Mouse (Mus musculus) liver, embryonic 15.5 days (tissue): Measurements from ENCODE around the gene Phactr1. TPM values are rescaled to one million over a fixed set of nuclear protein-coding genes. Genes with fewer than 3 reads are reported as not detected.
A peak's percentile ranks its signal among the peaks of the same experiment; 100 is the strongest.

Experiments used
- ATAC-seq: fragments of 200-750 bp; cut with Nextera tagmentation; 2 replicates; pipeline ENCODE4 v1.8.0; 2017; ENCODE audit warnings: moderate number of reproducible peaks, mild to moderate bottlenecking, moderate library complexity; ENCODE audit not compliant: insufficient read depth
- H3K27ac ChIP-seq: fragments of 300-500 bp; sonication (generic); replicated peaks from 2 replicates; pipeline ENCODE4 v1.5.1; 2015; ENCODE audit warnings: mild to moderate bottlenecking, inconsistent platforms
- H3K27me3 ChIP-seq: fragments of 300-500 bp; sonication (generic); 2 replicates; pipeline ENCODE4 v1.6.1; 2015; ENCODE audit warnings: mild to moderate bottlenecking, inconsistent platforms
- H3K36me3 ChIP-seq: fragments of 300-500 bp; sonication (generic); replicated peaks from 2 replicates; pipeline ENCODE4 v1.6.1; 2015; ENCODE audit warnings: moderate library complexity, mild to moderate bottlenecking, inconsistent platforms
- H3K4me1 ChIP-seq: fragments of 300-500 bp; sonication (generic); replicated peaks from 2 replicates; pipeline ENCODE4 v1.6.1; 2015; ENCODE audit warnings: inconsistent platforms
- H3K4me2 ChIP-seq: fragments of 300-500 bp; sonication (generic); 2 replicates; pipeline ENCODE4 v1.6.1; 2015; ENCODE audit warnings: moderate library complexity, mild to moderate bottlenecking, inconsistent platforms
- H3K4me3 ChIP-seq: fragments of 300-500 bp; sonication (generic); replicated peaks from 2 replicates; pipeline ENCODE4 v1.5.1; 2015; ENCODE audit warnings: mild to moderate bottlenecking, inconsistent platforms
- H3K9ac ChIP-seq: fragments of 300-500 bp; sonication (generic); 2 replicates; pipeline ENCODE4 v1.6.1; 2015; ENCODE audit warnings: moderate library complexity, mild to moderate bottlenecking, inconsistent platforms
- H3K9me3 ChIP-seq: fragments of 300-500 bp; sonication (generic); replicated peaks from 2 replicates; pipeline ENCODE4 v1.6.1; 2016; ENCODE audit warnings: inconsistent platforms
- WGBS: fragments of 180-500 bp; shearing (Covaris S2); methylation state at CpG from one replicate; pipeline ENCODE4 v1.1.7; 2015; ENCODE audit warnings: mixed read lengths; ENCODE audit not compliant: insufficient replicate concordance; 5-methylcytosine and 5-hydroxymethylcytosine counted together
- polyA plus RNA-seq: library from polyadenylated mRNA; unstranded; fragments of >200 nt; fragmentation: Nextera tagmentation; extraction: Ambion mirVana; gene quantifications from 2 replicates; pipeline ENCODE4 v1.2.1, GENCODE M21; 2015

Gene Phactr1
- polyA plus RNA-seq, 1 experiment from 2014 or later: 0.82 TPM

DNA sequence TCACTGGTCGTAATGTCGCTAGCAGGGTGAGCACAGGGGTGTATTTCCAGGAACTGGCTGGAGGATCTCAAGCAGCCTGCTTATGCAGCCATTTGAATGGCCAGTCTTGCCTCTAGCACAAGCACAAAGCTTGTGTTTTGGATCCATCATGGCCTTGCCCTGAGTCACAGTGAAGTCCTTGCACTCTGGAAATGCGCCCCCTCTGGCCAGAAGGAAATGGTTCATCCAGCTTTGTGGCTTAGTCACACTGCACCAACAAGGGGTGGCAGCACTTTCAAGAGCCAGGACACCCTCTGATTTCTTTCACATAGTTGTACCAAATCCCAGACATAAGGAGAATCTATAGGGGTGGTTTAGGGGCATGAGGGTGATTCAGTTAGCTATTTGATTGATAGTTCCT, 222.4 kb downstream of the Phactr1 start:
- WGBS: 59% methylated on average over 3 of the region's 3 CpGs
- Histone ChIP-seq H3K4me3 (no peak overlapping the region), H3K36me3 (no peaks in the 10 kb centered on the region), H3K27ac (no peak overlapping the region), H3K9me3 (no peaks in the 10 kb centered on the region), H3K4me1 (no peaks in the 10 kb centered on the region), H3K9ac (no peak overlapping the region), H3K27me3 (no peaks in the 10 kb centered on the region), H3K4me2 (no peak overlapping the region)
- ATAC-seq: no peak

GRCm38 (mm10) chr13:42905818-42906217, 225.4 kb downstream of the Phactr1 start:
- no peaks in the 10 kb centered on the region for H3K4me1 ChIP-seq
- H3K4me3 ChIP-seq: no peak overlapping the region
- H3K27ac ChIP-seq: no peak overlapping the region
- H3K4me2 ChIP-seq: no peak overlapping the region
- no peaks in the 10 kb centered on the region for H3K36me3 ChIP-seq
- no peaks in the 10 kb centered on the region for H3K27me3 ChIP-seq
- no peak for ATAC-seq
- no peak overlapping the region for H3K9ac ChIP-seq
- H3K9me3 ChIP-seq: no peaks in the 10 kb centered on the region
- 20% methylated on average over 4 of the region's 4 CpGs for WGBS

- Histone ChIP-seq H3K9ac (no peak overlapping the region), H3K4me2 (no peak overlapping the region), H3K36me3 (no peaks in the 10 kb centered on the region), H3K4me3 (no peak overlapping the region), H3K4me1 (no peaks in the 10 kb centered on the region), H3K27ac (no peak overlapping the region), H3K27me3 (no peaks in the 10 kb centered on the region), H3K9me3 (no peaks in the 10 kb centered on the region)
- no peak for ATAC-seq
- WGBS: 69% methylated on average over 12 of the region's 12 CpGs
These were observed 226.6 kb downstream of the Phactr1 start for GRCm38 (mm10) chr13:42906990-42907389.

- Histone ChIP-seq H3K27ac (no peak overlapping the region), H3K4me1 (0 out of 2 replicates have a peak, but pooled peaks cover 6% of the 10 kb centered on the region), H3K4me2 (no peak overlapping the region), H3K36me3 (no peaks in the 10 kb centered on the region), H3K9me3 (no peaks in the 10 kb centered on the region), H3K4me3 (no peak overlapping the region), H3K27me3 (peaks cover 36% of the 10 kb centered on the region), H3K9ac (no peak overlapping the region)
- 33% methylated on average over 4 of the region's 4 CpGs for WGBS
- no peak for ATAC-seq
These were observed 234.7 kb downstream of the Phactr1 start for GRCm38 (mm10) chr13:42915081-42915480.

- ATAC-seq: no peak
- Histone ChIP-seq H3K4me1 (0 out of 2 replicates have a peak, but pooled peaks cover 6% of the 10 kb centered on the region), H3K4me3 (peak overlapping the region; percentile 39; the same call in 1 of the 2 replicates), H3K27ac (no peak overlapping the region), H3K9me3 (no peaks in the 10 kb centered on the region), H3K36me3 (no peaks in the 10 kb centered on the region), H3K27me3 (peaks cover 36% of the 10 kb centered on the region), H3K9ac (no peak overlapping the region), H3K4me2 (peak overlapping the region; percentile 69)
- 15% methylated on average over 6 of the region's 6 CpGs for WGBS
These were observed 235.4 kb downstream of the Phactr1 start for GRCm38 (mm10) chr13:42915851-42916193.

- no peak for ATAC-seq
- no peaks in the 10 kb centered on the region for H3K36me3 ChIP-seq
- H3K4me1 ChIP-seq: 0 out of 2 replicates have a peak, but pooled peaks cover 6% of the 10 kb centered on the region
- 1% methylated on average over 73 of the region's 74 CpGs for WGBS
- H3K27ac ChIP-seq: no peak overlapping the region
- H3K27me3 ChIP-seq: peaks cover 36% of the 10 kb centered on the region
- H3K4me3 ChIP-seq: peak overlapping the region; percentile 39
- no peak overlapping the region for H3K9ac ChIP-seq
- peak overlapping the region; percentile 69 for H3K4me2 ChIP-seq
- H3K9me3 ChIP-seq: no peaks in the 10 kb centered on the region
These were observed 236.0 kb downstream of the Phactr1 start for GRCm38 (mm10) chr13:42916194-42917033.

DNA sequence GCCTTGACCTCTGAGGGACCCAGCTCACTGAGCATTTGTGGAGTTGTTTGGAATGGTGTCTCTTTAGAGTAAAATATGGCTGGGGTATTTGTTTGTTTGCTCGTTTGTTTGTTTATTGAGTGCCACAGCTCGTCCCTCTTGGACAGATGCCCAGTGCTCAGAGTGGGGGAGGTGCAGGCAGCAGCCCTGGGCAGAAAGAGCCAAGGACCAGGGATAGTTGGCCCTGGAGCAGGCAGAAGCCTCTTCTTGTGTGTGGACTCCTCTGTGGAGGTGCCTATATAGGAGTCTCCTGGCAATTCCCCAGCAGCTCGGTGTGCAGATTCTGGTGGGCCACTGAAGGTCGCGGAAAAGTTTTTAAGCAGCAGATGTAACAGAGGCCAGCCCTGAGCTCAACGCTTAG, 236.8 kb downstream of the Phactr1 start:
- H3K4me1 ChIP-seq: 0 out of 2 replicates have a peak, but pooled peaks cover 6% of the 10 kb centered on the region
- H3K9ac ChIP-seq: no peak overlapping the region
- WGBS: 39% methylated on average over 6 of the region's 6 CpGs
- H3K4me3 ChIP-seq: no peak overlapping the region
- H3K27me3 ChIP-seq: peaks cover 36% of the 10 kb centered on the region
- H3K4me2 ChIP-seq: no peak overlapping the region; the same call in 1 of the 2 replicates
- no peak overlapping the region for H3K27ac ChIP-seq
- H3K9me3 ChIP-seq: no peaks in the 10 kb centered on the region
- ATAC-seq: no peak
- H3K36me3 ChIP-seq: no peaks in the 10 kb centered on the region

GRCm38 (mm10) chr13:42920062-42920461, 239.6 kb downstream of the Phactr1 start:
- no peak overlapping the region for H3K9ac ChIP-seq
- H3K4me1 ChIP-seq: 0 out of 2 replicates have a peak, but pooled peaks cover 6% of the 10 kb centered on the region
- ATAC-seq: no peak
- no peaks in the 10 kb centered on the region for H3K36me3 ChIP-seq
- H3K27ac ChIP-seq: no peak overlapping the region
- H3K4me2 ChIP-seq: no peak overlapping the region
- H3K9me3 ChIP-seq: no peaks in the 10 kb centered on the region
- no peak overlapping the region for H3K4me3 ChIP-seq
- 60% methylated on average over 2 of the region's 2 CpGs for whole genome bisulfite sequencing
- H3K27me3 ChIP-seq: peaks cover 32% of the 10 kb centered on the region

DNA sequence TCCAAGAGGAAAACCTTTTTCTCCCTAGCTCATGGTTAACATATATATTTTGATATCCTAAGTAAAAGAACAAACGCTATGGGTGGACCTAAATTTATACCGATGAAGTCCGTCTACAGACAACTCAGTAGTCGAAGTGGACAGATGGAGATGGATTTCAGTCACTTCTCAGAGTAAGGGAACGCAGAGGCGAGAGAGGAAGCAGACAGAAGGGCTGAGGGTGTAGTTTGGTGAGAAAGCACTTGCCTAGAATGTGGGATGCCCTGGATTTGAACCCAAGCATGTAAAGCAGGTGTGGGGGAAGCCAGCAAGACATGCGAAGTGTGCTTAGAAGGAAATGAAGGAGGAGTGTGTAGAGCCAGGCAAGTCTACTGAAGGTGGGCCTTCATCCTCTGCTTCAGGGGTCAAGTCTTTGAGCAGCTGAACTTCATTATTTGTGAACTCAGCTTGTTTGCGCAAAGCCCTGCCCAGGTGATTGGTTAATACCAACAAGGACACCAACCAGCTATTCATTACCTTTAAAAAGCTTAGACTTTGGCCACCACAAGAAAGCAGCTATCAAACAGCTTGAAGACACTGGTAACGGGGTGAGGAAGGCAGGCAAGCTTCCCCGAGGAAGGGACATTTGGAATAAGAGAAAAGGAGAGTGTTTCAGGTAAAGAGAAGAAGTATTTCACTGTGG, 241.5 kb downstream of the Phactr1 start:
- Histone ChIP-seq H3K36me3 (no peaks in the 10 kb centered on the region), H3K4me2 (no peak overlapping the region), H3K4me3 (no peak overlapping the region), H3K27me3 (peaks cover 14% of the 10 kb centered on the region), H3K9ac (no peak overlapping the region), H3K27ac (no peak overlapping the region), H3K4me1 (no peaks in the 10 kb centered on the region), H3K9me3 (no peaks in the 10 kb centered on the region)
- 70% methylated on average over 10 of the region's 10 CpGs for WGBS
- no peak for ATAC-seq

- no peaks in the 10 kb centered on the region for H3K9me3 ChIP-seq
- WGBS: 71% methylated on average over 11 of the region's 11 CpGs
These were observed 247.4 kb downstream of the Phactr1 start for GRCm38 (mm10) chr13:42927778-42928177.

GRCm38 (mm10) chr13:42929529-42930235, 249.3 kb downstream of the Phactr1 start:
- no peak for ATAC-seq
- H3K4me1 ChIP-seq: no peaks in the 10 kb centered on the region
- H3K4me3 ChIP-seq: no peak overlapping the region
- no peak overlapping the region for H3K27ac ChIP-seq
- H3K36me3 ChIP-seq: no peaks in the 10 kb centered on the region
- WGBS: 40% methylated on average over 10 of the region's 10 CpGs
- no peak overlapping the region for H3K4me2 ChIP-seq
- no peaks in the 10 kb centered on the region for H3K9me3 ChIP-seq
- H3K27me3 ChIP-seq: no peaks in the 10 kb centered on the region
- no peak overlapping the region for H3K9ac ChIP-seq

More at GRCm38 (mm10) chr13:42927778-42928177, 247.4 kb downstream of the Phactr1 start:
- Histone ChIP-seq H3K36me3 (no peaks in the 10 kb centered on the region), H3K27me3 (no peaks in the 10 kb centered on the region), H3K27ac (no peak overlapping the region), H3K9ac (no peak overlapping the region), H3K4me1 (no peaks in the 10 kb centered on the region), H3K4me3 (no peak overlapping the region), H3K4me2 (no peak overlapping the region)
- no peak for ATAC-seq
